Mouse (Mus musculus) spleen, adult 2 months (tissue): ENCODE measurements around the gene Rnf213. TPM values are rescaled to one million over a fixed set of nuclear protein-coding genes. Genes with fewer than 3 reads are reported as not detected.
A peak's percentile ranks its signal among the peaks of the same experiment; 100 is the strongest.

Source experiments
- DNase-seq, 2 experiments: peaks; one replicate each; pipeline versions ENCODE4 v3.0.0 to v3.0.0-alpha.2; 2012 to 2021; ENCODE audit warnings: low spot score in 2 of 2, low read depth in 1 of 2
- H3K27ac ChIP-seq: fragments of 200-500 bp; 2 replicates; pipeline ENCODE4 v1.5.1; 2012; ENCODE audit warnings: low read length, inconsistent platforms; ENCODE audit not compliant: insufficient read depth
- H3K27me3 ChIP-seq: fragments of 200-500 bp; 2 replicates; pipeline ENCODE4 v1.6.1; 2012; ENCODE audit warnings: mild to moderate bottlenecking, moderate library complexity, low read length, inconsistent platforms; ENCODE audit not compliant: control insufficient read depth, insufficient read depth
- H3K36me3 ChIP-seq: fragments of 200-500 bp; 2 replicates; pipeline ENCODE4 v1.6.1; 2012; ENCODE audit warnings: mild to moderate bottlenecking, low read length, inconsistent platforms; ENCODE audit not compliant: control insufficient read depth, insufficient read depth
- H3K4me1 ChIP-seq: fragments of 200-500 bp; 2 replicates; pipeline ENCODE4 v1.6.1; 2011; ENCODE audit warnings: inconsistent platforms; ENCODE audit not compliant: control insufficient read depth, insufficient read depth, insufficient read length
- H3K4me3 ChIP-seq: fragments of 200-500 bp; 2 replicates; pipeline ENCODE4 v1.5.1; 2011; ENCODE audit warnings: mild to moderate bottlenecking, inconsistent platforms; ENCODE audit not compliant: insufficient read depth, insufficient read length; ENCODE audit errors: extremely low read depth
- CTCF ChIP-seq: fragments of 200-500 bp; IDR thresholded peaks from 2 replicates; pipeline ENCODE4 v1.5.1; 2011; ENCODE audit warnings: mild to moderate bottlenecking, inconsistent platforms; ENCODE audit not compliant: insufficient read depth, insufficient read length, insufficient replicate concordance; ENCODE audit errors: extremely low read depth
- POLR2A ChIP-seq: fragments of 200-500 bp; IDR thresholded peaks from 2 replicates; pipeline ENCODE4 v1.6.1; 2011; ENCODE audit warnings: low read depth, low read length, inconsistent platforms
- WGBS: fragments of 180-500 bp; shearing (Covaris S2); methylation state at CpG from one replicate; pipeline ENCODE4 v1.1.7; 2018; 5-methylcytosine and 5-hydroxymethylcytosine counted together
- polyA plus RNA-seq: library from polyadenylated mRNA; depleted of rRNA; stranded (reverse); fragments of >200 nt; gene quantifications from 2 replicates; pipeline ENCODE4 v1.2.3, GENCODE M21; 2012

Rnf213 gene
- polyA plus RNA-seq, 1 experiment: 29.1 TPM

DNA sequence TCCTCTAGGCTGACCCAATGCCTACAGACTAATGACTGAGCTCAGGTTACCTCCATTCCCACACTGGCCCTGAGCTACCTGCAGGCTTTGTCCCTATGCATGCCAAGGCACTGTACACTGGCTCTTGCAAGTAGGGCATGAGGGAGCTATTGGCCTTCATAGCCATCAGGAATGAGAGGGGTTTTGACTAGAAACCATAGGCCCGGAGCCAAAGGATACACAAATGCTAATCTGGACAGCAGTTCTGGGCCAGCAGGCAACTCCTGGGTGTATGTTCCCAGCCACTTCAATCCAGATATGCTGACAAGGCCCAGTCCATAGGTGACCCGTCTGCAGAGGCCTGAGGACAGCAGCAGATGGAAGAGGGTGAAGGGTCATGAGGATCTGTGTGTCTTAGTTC is 107.1 kb downstream of the Rnf213 start:
- peaks cover 10% of the 10 kb centered on the region for H3K36me3 ChIP-seq
- no peaks in the 10 kb centered on the region for H3K27me3 ChIP-seq
- H3K27ac ChIP-seq: no peak overlapping the region
- DNase-seq: no peak
- 92% methylated on average over 2 of the region's 2 CpGs for WGBS
- H3K4me3 ChIP-seq: no peak overlapping the region
- H3K4me1 ChIP-seq: no peaks in the 10 kb centered on the region
- TF ChIP-seq CTCF (no peak), POLR2A (no peak)

DNA sequence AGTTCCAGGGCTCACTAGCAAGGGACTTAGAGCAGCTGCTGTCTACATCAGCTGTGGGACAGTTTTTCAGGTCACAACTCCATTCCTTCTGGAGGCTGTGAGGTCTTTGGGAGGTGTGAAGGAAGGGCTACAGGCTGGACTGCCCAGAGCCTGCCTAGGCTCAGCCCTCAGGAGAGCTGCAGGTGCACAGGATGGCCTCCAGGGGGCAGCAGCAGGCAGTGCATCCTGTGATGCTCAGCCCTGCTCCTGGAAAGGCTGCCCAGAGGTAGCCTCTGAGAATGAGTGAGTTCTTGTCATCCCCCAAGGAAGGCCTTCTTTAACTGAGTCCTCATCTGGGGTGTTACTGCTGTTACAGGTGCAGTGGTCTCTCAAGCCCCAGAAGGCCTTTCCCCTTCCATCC is 110.8 kb downstream of the Rnf213 start:
- Histone ChIP-seq H3K27me3 (no peaks in the 10 kb centered on the region), H3K4me3 (no peak overlapping the region), H3K27ac (no peak overlapping the region), H3K36me3 (peaks cover 18% of the 10 kb centered on the region), H3K4me1 (no peaks in the 10 kb centered on the region)
- DNase-seq: peak in 1 of 2 experiments; percentile 56
- peak; percentile 99 for TF ChIP-seq CTCF
- TF ChIP-seq POLR2A: no peak

DNA sequence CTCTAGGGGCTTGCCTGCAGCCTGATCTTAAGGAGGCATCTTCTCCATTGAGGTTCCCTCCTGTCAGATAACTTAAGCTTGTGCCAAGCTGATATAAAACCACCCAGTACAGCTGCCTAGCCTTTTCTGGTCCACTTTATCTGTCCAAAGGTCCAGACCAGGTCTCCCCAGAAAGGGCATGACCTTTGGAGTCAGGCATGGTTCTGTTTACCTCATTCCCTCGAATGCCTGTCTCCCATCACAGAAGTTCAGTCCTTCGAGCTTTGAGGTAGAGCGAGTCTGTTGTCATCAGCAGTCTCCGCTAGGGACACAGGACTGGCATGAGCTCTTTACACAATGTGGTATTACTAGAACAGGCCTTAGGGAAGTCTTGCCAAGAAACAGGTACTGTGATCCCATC is 113.5 kb downstream of the Rnf213 start:
- Histone ChIP-seq H3K27ac (no peak overlapping the region), H3K4me3 (no peak overlapping the region), H3K36me3 (peaks cover 16% of the 10 kb centered on the region), H3K4me1 (no peaks in the 10 kb centered on the region), H3K27me3 (no peaks in the 10 kb centered on the region)
- TF ChIP-seq CTCF: no peak
- no peak for TF ChIP-seq POLR2A
- WGBS: 94% methylated on average over 4 of the region's 4 CpGs
- no peak for DNase-seq

DNA sequence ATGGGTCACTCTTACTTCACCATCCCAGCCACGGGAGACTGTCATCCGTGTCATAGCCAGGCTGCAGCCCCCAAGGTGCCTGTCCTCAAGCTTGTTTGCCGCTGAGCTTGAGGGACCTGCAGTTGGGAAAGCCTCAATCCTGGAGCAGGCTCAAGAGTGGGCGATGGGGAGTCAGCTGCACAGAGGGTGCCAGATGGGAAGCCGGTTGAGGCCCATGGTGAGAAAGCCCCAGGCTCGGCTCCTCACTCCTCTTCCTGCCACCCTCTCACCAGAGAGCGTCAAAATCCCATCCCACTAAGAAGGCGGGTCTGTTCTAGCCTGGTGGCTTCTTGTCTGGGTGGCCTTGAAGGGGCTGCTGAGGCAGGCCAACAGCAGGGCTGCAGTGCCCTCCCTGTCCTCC is 114.9 kb downstream of the Rnf213 start:
- H3K36me3 ChIP-seq: peaks cover 11% of the 10 kb centered on the region

DNA sequence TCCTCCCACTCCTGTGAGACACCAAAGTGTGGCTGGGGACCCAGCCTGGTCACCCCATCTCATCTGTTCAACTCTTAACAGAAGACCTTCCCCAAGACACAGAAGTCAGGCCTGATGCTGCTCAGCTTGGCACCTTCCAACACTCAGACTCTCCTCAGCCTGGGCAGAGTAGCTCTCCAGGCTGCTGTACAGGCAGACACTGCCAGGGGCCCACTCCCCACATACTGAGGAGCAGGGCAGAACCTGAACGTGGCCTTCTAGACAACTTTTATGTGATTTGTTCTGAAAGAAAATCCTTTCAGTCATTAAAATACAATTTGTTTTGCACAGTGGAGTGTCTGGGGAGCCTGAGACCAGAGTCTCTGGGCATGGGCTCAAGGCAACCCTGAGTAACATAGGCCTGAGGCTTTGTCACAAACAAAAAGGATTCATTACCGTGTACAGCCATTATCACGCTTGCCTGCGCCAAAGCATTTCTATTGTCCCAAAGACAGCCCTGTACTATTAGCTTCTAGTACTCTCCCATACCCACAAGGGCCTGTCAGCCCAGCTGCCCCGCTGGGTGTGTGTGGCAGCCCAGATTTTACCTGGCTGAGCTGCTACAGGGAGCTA is 116.4 kb downstream of the Rnf213 start:
- H3K4me1 ChIP-seq: no peaks in the 10 kb centered on the region
- H3K27ac ChIP-seq: no peak overlapping the region
- H3K27me3 ChIP-seq: no peaks in the 10 kb centered on the region
- no peak for DNase-seq
- no peak for TF ChIP-seq POLR2A
- TF ChIP-seq CTCF: no peak
- peaks cover 11% of the 10 kb centered on the region for H3K36me3 ChIP-seq
- WGBS: 91% methylated on average over 5 of the region's 5 CpGs
- H3K4me3 ChIP-seq: no peak overlapping the region

More for the DNA sequence above, 114.9 kb downstream of the Rnf213 start:
- H3K27ac ChIP-seq: no peak overlapping the region
- H3K27me3 ChIP-seq: no peaks in the 10 kb centered on the region
- DNase-seq: no peak
- H3K4me3 ChIP-seq: no peak overlapping the region
- H3K4me1 ChIP-seq: no peaks in the 10 kb centered on the region
- 93% methylated on average over 8 of the region's 8 CpGs for whole genome bisulfite sequencing
- TF ChIP-seq CTCF (no peak), POLR2A (no peak)

DNA sequence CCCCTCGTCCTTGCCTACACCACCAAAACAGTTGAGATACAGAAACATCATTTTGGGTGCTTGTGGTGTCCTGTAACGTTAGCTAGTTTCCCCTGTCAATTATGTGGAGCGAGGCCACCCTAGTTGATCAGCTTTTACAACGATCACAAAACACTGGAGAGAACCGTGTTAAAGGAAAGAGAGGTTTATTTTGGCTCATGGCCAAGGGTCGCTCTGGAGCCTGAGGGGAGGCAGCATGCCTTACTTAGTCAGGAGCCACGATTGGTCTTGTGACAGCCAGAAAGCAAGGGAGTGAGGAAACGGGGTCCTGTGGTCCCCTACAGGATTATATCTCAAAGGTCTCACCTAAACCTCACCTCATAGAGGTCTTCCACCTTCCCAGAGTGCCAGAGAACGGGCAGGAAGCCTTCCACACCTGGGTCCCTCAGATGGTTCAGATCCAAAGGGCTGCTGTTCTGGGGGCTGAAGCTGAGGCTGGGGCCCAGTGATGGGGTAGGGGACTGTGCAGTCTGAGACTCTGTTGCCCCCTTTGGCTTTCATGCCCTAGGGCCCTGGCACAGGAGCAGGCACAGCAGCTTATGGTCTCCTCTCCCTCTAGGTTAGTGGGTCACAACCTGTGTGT is 120.2 kb downstream of the Rnf213 start:
- 33% methylated on average over 9 of the region's 9 CpGs for WGBS
- no peaks in the 10 kb centered on the region; the same call in 1 of the 2 replicates for H3K27me3 ChIP-seq
- no peak for DNase-seq
- TF ChIP-seq CTCF: no peak
- no peak for TF ChIP-seq POLR2A
- H3K4me1 ChIP-seq: no peaks in the 10 kb centered on the region
- H3K36me3 ChIP-seq: 0 out of 2 replicates have a peak, but pooled peaks cover 1% of the 10 kb centered on the region
- no peak overlapping the region for H3K4me3 ChIP-seq
- no peak overlapping the region for H3K27ac ChIP-seq
